Mouse (Mus musculus) liver, embryonic 14.5 days (tissue): ENCODE data around the gene Rdh8. TPM values are rescaled to one million over a fixed set of nuclear protein-coding genes. Genes with fewer than 3 reads are reported as not detected.

Experiments
- ATAC-seq: fragments of 200-750 bp; cut with Nextera tagmentation; 2 replicates; pipeline ENCODE4 v1.8.0; 2017; ENCODE audit warnings: moderate number of reproducible peaks, mild to moderate bottlenecking, moderate library complexity; ENCODE audit not compliant: insufficient read depth
- DNase-seq, 3 experiments: peaks; one replicate each; pipeline ENCODE4 v3.0.0-alpha.2; 2012 to 2013; ENCODE audit warnings: low read depth in 3 of 3, low spot score in 3 of 3
- H3K27ac ChIP-seq: fragments of 300-500 bp; sonication (generic); 2 replicates; pipeline ENCODE4 v1.5.1; 2014; ENCODE audit warnings: moderate library complexity, mild to moderate bottlenecking, control low read depth, inconsistent platforms
- H3K27me3 ChIP-seq: fragments of 300-500 bp; sonication (generic); 2 replicates; pipeline ENCODE4 v1.6.1; 2014; ENCODE audit warnings: mild to moderate bottlenecking, low read length, moderate library complexity; ENCODE audit not compliant: control insufficient read depth, insufficient read depth
- H3K36me3 ChIP-seq: fragments of 300-500 bp; sonication (generic); replicated peaks from 2 replicates; pipeline ENCODE4 v1.6.1; 2014; ENCODE audit warnings: low read depth; ENCODE audit not compliant: control insufficient read depth, insufficient read depth
- H3K4me1 ChIP-seq, 2 experiments: fragments of 200-500 bp in 1 of 2; fragments of 300-500 bp in 1 of 2; sonication (generic) in 1 of 2; replicated peaks; 2 replicates each; pipeline ENCODE4 v1.6.1; 2012 to 2014; ENCODE audit warnings: antibody characterized with exemption in 1 of 2, inconsistent platforms in 1 of 2, low read length in 1 of 2; ENCODE audit not compliant: control insufficient read depth in 2 of 2, insufficient read depth in 2 of 2
- H3K4me2 ChIP-seq: fragments of 300-500 bp; sonication (generic); 2 replicates; pipeline ENCODE4 v1.6.1; 2014; ENCODE audit warnings: low read depth, mild to moderate bottlenecking, control low read depth, moderate library complexity
- H3K4me3 ChIP-seq, 2 experiments: fragments of 200-500 bp in 1 of 2; fragments of 300-500 bp in 1 of 2; sonication (generic) in 1 of 2; 2 replicates each; pipeline ENCODE4 v1.5.1; 2012 to 2014; ENCODE audit warnings: low read depth in 2 of 2, low read length in 2 of 2, mild to moderate bottlenecking in 2 of 2, control low read depth in 1 of 2, inconsistent platforms in 1 of 2, moderate library complexity in 1 of 2; ENCODE audit not compliant: insufficient read depth in 1 of 2
- H3K9ac ChIP-seq: fragments of 300-500 bp; sonication (generic); replicated peaks from 2 replicates; pipeline ENCODE4 v1.6.1; 2014; ENCODE audit warnings: mild to moderate bottlenecking, control low read depth, moderate library complexity
- H3K9me3 ChIP-seq: fragments of 300-500 bp; sonication (generic); 2 replicates; pipeline ENCODE4 v1.6.1; 2016; ENCODE audit warnings: low read length, mixed read lengths; ENCODE audit not compliant: control insufficient read depth
- CTCF ChIP-seq: IDR thresholded peaks from 2 replicates; pipeline ENCODE4 v1.5.1; 2016; ENCODE audit warnings: antibody characterized with exemption, low read depth, control low read depth
- EP300 ChIP-seq: IDR thresholded peaks from 2 replicates; pipeline ENCODE4 v1.6.1; 2016; ENCODE audit warnings: antibody characterized with exemption, low read depth
- WGBS: fragments of 180-500 bp; shearing (Covaris S2); extraction: QIAGEN DNeasy Blood & Tissue Kit; methylation state at CpG from one replicate; pipeline ENCODE4 v1.1.7; 2014; ENCODE audit not compliant: insufficient replicate concordance; 5-methylcytosine and 5-hydroxymethylcytosine counted together
- polyA plus RNA-seq, 2 experiments: library from polyadenylated mRNA; depleted of rRNA in 1 of 2; stranded (reverse) in 1 of 2; unstranded in 1 of 2; fragments of >200 nt; fragmentation: Nextera tagmentation in 1 of 2; extraction: Ambion mirVana in 1 of 2; gene quantifications; 2 replicates each; pipeline versions ENCODE4 v1.2.1 to v1.2.3; 2012 to 2014

Rdh8 gene
- polyA plus RNA-seq, 2 experiments: not detected

DNA sequence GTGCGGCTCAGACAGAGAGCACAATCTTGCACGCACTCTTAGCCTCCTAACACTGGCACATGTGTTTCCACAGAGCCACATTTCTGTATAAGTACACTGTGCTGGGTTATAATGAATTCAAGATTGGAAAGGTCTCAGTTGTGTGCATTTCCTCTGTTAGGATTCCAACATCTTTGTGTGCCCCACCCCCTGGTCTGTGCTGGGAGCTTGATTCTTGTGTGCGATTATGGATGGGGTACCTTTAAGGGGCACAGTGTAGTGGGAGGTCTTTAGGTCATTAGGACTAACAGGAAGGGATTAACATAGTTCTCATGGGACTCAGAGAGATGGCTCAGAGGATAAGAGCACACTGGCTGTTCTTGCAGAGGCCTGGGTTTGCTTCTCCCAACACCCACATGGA lies 28.0 kb upstream of the Rdh8 start:
- Histone ChIP-seq H3K36me3 (no peaks in the 10 kb centered on the region), H3K27ac (no peak overlapping the region), H3K27me3 (no peaks in the 10 kb centered on the region), H3K4me1 (peaks cover 0 to 4% of the 10 kb centered on the region in 2 experiments; a peak in 2 of 4 replicates), H3K9ac (no peak overlapping the region), H3K9me3 (no peaks in the 10 kb centered on the region), H3K4me2 (no peak overlapping the region), H3K4me3 (no peak overlapping the region)
- 65% methylated on average over 3 of the region's 3 CpGs for WGBS
- no peak for DNase-seq
- no peak for TF ChIP-seq EP300
- TF ChIP-seq CTCF: no peak
- ATAC-seq: no peak

DNA sequence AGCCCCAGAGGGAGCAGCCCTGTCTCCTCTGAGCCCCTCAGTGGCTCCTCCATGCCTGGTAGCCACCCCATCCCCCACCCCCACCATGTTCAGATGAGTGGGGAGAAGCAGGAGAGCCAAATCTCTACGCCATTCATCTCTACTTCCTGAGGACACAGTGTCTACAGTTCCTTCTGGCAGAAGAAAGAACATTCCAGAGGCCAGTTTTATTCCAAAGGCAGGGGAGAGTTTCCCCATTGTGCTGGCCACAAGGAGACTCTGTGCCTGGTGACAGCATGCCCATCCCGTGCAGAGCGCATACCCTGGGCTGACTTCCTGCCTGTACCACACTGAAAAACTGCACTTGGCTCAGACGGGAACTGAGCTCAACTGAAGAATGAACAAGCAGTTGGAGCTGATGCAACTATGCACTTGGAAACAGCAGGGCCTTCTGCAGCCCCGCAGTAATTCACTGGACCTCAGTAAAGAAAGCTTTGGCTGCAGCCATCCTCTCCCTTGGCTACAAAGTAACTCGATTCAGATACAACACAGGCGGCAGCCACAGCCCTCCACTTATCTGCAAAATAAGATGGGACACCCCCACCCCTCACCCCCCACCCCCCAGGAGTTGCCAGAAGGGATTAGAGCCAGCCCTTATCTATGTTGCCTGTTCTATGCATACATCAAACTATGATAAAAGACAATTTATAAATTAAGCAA lies 24.0 kb upstream of the Rdh8 start:
- TF ChIP-seq CTCF: no peak
- no peak for TF ChIP-seq EP300
- Histone ChIP-seq H3K27me3 (no peaks in the 10 kb centered on the region), H3K4me2 (no peak overlapping the region), H3K4me3 (no peak overlapping the region), H3K9ac (no peak overlapping the region), H3K27ac (no peak overlapping the region), H3K36me3 (no peaks in the 10 kb centered on the region), H3K4me1 (peaks cover 0 to 4% of the 10 kb centered on the region in 2 experiments; a peak in 2 of 4 replicates), H3K9me3 (no peaks in the 10 kb centered on the region)
- WGBS: 10% methylated on average over 7 of the region's 7 CpGs
- no peak for ATAC-seq
- DNase-seq: no peak

DNA sequence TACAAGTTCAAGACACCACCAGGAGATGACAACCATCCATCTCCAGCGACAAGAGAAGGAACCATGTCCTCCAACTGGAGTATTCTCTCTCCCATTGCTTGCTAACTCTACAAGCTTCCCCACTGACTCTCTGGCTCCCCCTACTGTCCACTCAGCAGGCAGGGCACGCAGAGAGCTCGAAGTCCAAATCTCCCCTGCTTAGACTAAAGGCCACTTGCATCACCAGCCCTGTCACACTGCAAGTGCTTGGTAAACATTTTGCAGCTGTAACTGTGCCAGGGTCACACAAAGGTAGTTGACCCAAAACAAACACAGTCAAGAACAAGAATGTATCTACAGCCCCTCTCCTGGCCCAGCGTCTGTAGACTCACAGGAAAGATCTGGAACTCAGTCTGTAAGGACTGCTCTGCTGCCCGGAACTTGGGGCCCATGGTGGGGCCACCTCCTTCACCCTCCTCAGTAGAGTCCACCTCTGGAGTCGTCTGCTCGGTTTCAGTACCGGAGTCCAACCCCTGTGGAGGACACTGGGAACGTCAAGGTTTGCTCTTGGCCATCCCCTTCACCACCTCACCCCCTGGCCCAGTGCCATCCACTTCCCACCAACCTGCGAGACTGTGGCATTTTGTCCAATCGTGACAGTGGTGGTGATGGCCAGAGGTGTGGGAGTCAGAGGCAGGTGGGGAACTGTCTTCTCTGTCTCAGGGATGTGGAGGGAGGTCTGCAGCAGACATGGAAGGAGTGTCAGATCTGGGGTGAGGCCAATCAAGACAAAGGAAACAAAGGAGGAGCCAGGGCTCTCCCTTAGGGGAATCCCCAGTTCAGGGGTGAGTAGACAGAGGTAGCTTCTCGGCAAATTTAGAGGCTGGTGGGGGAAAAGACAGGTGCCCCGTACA lies 13.8 kb upstream of the Rdh8 start:
- Histone ChIP-seq H3K27me3 (no peaks in the 10 kb centered on the region), H3K36me3 (no peaks in the 10 kb centered on the region), H3K4me1 (0 out of 4 replicates have a peak, but pooled peaks cover 0 to 3% of the 10 kb centered on the region in 2 experiments), H3K9ac (no peak overlapping the region), H3K4me3 (no peak overlapping the region), H3K27ac (no peak overlapping the region), H3K4me2 (no peak overlapping the region), H3K9me3 (no peaks in the 10 kb centered on the region)
- 43% methylated on average over 13 of the region's 13 CpGs for WGBS
- DNase-seq (peak; percentile 40 to 52 (median 49)), ATAC-seq (peak; percentile 70)
- TF ChIP-seq EP300 (no peak), CTCF (peak; percentile 97)

DNA sequence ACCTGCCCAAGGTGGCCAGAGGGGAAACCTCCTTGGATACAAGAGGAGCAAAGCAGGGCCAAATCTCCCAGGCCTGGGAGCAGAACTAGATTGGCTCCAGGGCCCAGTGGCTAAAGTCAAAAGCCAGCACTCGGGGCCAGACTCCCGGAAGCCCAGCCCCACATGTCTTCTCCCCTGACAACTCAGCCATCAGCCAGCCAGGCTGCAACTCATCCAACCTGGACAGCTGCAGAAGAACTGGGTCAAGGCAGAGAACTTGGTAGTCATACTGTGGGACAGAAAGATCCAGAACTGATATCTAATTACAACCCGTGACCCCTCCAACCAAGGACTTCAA lies 13.2 kb upstream of the Rdh8 start:
- Histone ChIP-seq H3K4me3 (no peak overlapping the region), H3K36me3 (no peaks in the 10 kb centered on the region), H3K4me1 (0 out of 4 replicates have a peak, but pooled peaks cover 0 to 3% of the 10 kb centered on the region in 2 experiments), H3K27me3 (no peaks in the 10 kb centered on the region), H3K27ac (no peak overlapping the region), H3K9me3 (no peaks in the 10 kb centered on the region), H3K4me2 (no peak overlapping the region), H3K9ac (no peak overlapping the region)
- no peak for DNase-seq
- ATAC-seq: no peak
- 58% methylated on average over 3 of the region's 3 CpGs for WGBS
- TF ChIP-seq CTCF (no peak), EP300 (no peak)

DNA sequence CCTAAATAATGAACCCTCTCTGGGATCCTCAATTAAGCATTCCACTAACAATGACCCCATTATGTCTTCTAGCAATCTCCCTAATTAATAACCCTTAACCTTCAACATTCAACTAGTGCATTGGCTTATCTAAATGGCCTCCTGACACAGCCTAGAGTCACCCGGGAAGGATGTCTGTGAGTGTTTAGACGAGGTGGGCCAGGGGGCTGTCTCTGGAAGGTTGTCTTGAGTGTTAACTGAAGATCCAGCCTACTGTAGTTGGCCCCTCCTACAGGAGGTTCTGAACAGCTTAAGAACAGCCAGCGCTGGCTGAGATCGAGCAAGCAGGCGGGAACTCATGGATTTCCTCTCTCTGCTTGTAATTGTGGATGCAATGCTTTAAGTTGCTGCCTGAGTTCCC lies 12.6 kb upstream of the Rdh8 start:
- Histone ChIP-seq H3K9me3 (no peaks in the 10 kb centered on the region), H3K9ac (no peak overlapping the region), H3K4me3 (no peak overlapping the region), H3K36me3 (no peaks in the 10 kb centered on the region), H3K4me1 (0 out of 4 replicates have a peak, but pooled peaks cover 0 to 3% of the 10 kb centered on the region in 2 experiments), H3K27me3 (no peaks in the 10 kb centered on the region), H3K27ac (no peak overlapping the region), H3K4me2 (no peak overlapping the region)
- WGBS: 45% methylated on average over 5 of the region's 5 CpGs
- no peak for TF ChIP-seq CTCF
- ATAC-seq (no peak), DNase-seq (no peak)
